Mouse (Mus musculus) liver, embryonic 14.5 days (tissue): ENCODE measurements at regions not wholly inside any gene's neighbourhood (a gene's known extent, or its start where the extent isn't known, plus 50 kb on each side); places are given as distances from the start of the nearest gene placed in this dataset.

Source experiments
- ATAC-seq: fragments of 200-750 bp; cut with Nextera tagmentation; 2 replicates; pipeline ENCODE4 v1.8.0; 2017; ENCODE audit warnings: moderate number of reproducible peaks, mild to moderate bottlenecking, moderate library complexity; ENCODE audit not compliant: insufficient read depth
- DNase-seq, 3 experiments: peaks; one replicate each; pipeline ENCODE4 v3.0.0-alpha.2; 2012 to 2013; ENCODE audit warnings: low read depth in 3 of 3, low spot score in 3 of 3
- H3K27ac ChIP-seq: fragments of 300-500 bp; sonication (generic); 2 replicates; pipeline ENCODE4 v1.5.1; 2014; ENCODE audit warnings: moderate library complexity, mild to moderate bottlenecking, control low read depth, inconsistent platforms
- H3K27me3 ChIP-seq: fragments of 300-500 bp; sonication (generic); 2 replicates; pipeline ENCODE4 v1.6.1; 2014; ENCODE audit warnings: mild to moderate bottlenecking, low read length, moderate library complexity; ENCODE audit not compliant: control insufficient read depth, insufficient read depth
- H3K36me3 ChIP-seq: fragments of 300-500 bp; sonication (generic); replicated peaks from 2 replicates; pipeline ENCODE4 v1.6.1; 2014; ENCODE audit warnings: low read depth; ENCODE audit not compliant: control insufficient read depth, insufficient read depth
- H3K4me1 ChIP-seq, 2 experiments: fragments of 200-500 bp in 1 of 2; fragments of 300-500 bp in 1 of 2; sonication (generic) in 1 of 2; replicated peaks; 2 replicates each; pipeline ENCODE4 v1.6.1; 2012 to 2014; ENCODE audit warnings: antibody characterized with exemption in 1 of 2, inconsistent platforms in 1 of 2, low read length in 1 of 2; ENCODE audit not compliant: control insufficient read depth in 2 of 2, insufficient read depth in 2 of 2
- H3K4me2 ChIP-seq: fragments of 300-500 bp; sonication (generic); 2 replicates; pipeline ENCODE4 v1.6.1; 2014; ENCODE audit warnings: low read depth, mild to moderate bottlenecking, control low read depth, moderate library complexity
- H3K4me3 ChIP-seq, 2 experiments: fragments of 200-500 bp in 1 of 2; fragments of 300-500 bp in 1 of 2; sonication (generic) in 1 of 2; 2 replicates each; pipeline ENCODE4 v1.5.1; 2012 to 2014; ENCODE audit warnings: low read depth in 2 of 2, low read length in 2 of 2, mild to moderate bottlenecking in 2 of 2, control low read depth in 1 of 2, inconsistent platforms in 1 of 2, moderate library complexity in 1 of 2; ENCODE audit not compliant: insufficient read depth in 1 of 2
- H3K9ac ChIP-seq: fragments of 300-500 bp; sonication (generic); replicated peaks from 2 replicates; pipeline ENCODE4 v1.6.1; 2014; ENCODE audit warnings: mild to moderate bottlenecking, control low read depth, moderate library complexity
- H3K9me3 ChIP-seq: fragments of 300-500 bp; sonication (generic); 2 replicates; pipeline ENCODE4 v1.6.1; 2016; ENCODE audit warnings: low read length, mixed read lengths; ENCODE audit not compliant: control insufficient read depth
- CTCF ChIP-seq: IDR thresholded peaks from 2 replicates; pipeline ENCODE4 v1.5.1; 2016; ENCODE audit warnings: antibody characterized with exemption, low read depth, control low read depth
- EP300 ChIP-seq: IDR thresholded peaks from 2 replicates; pipeline ENCODE4 v1.6.1; 2016; ENCODE audit warnings: antibody characterized with exemption, low read depth
- WGBS: fragments of 180-500 bp; shearing (Covaris S2); extraction: QIAGEN DNeasy Blood & Tissue Kit; methylation state at CpG from one replicate; pipeline ENCODE4 v1.1.7; 2014; ENCODE audit not compliant: insufficient replicate concordance; 5-methylcytosine and 5-hydroxymethylcytosine counted together

DNA sequence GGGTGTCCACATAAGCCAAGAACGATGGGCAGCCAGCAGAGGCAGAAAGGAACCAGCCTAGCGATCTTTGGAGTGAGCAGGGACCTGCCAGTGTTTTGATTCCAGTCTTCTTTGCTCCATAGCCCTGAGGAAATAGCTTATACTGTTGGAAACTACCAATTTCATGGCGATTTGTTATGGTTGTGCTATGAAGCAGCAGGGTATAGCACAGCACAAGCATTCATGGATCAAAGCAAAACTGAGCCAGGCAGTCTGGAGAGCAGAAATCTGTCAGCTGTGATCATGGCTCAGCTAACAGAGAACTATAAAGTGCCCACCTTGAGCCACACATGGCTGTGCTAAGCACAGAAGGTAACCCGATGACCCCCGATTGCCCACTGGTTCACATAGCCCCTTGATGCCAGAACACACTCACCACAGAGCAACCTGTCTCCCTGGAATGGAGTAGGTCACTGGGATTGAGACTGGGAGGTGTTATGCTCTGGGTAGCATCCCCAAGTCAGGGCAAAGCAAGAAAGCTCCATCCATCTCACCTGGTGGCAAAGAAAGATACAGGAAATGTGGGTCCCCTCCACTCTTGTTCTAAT, 158.9 kb upstream of the Adamts16 start:
- no peak for TF ChIP-seq CTCF
- TF ChIP-seq EP300, result no peak
- no peak overlapping the region for H3K4me3 ChIP-seq
- no peaks in the 10 kb centered on the region for H3K27me3 ChIP-seq
- no peak for DNase-seq
- no peak for ATAC-seq
- H3K4me2 ChIP-seq, result no peak overlapping the region
- H3K9ac ChIP-seq, result no peak overlapping the region
- 36% methylated on average over 5 of the region's 5 CpGs for WGBS
- no peaks in the 10 kb centered on the region for H3K36me3 ChIP-seq
- no peak overlapping the region for H3K27ac ChIP-seq
- peaks cover 0 to 6% of the 10 kb centered on the region in 2 experiments; a peak in 1 of 4 replicates for H3K4me1 ChIP-seq
- H3K9me3 ChIP-seq, result no peaks in the 10 kb centered on the region

GRCm38 (mm10) chr13:70993522-70993921, 151.9 kb upstream of the Adamts16 start:
- H3K9me3 ChIP-seq, result no peaks in the 10 kb centered on the region
- H3K4me3 ChIP-seq, result no peak overlapping the region
- no peak overlapping the region for H3K4me2 ChIP-seq
- H3K4me1 ChIP-seq, result no peaks in the 10 kb centered on the region
- no peaks in the 10 kb centered on the region for H3K27me3 ChIP-seq
- H3K27ac ChIP-seq, result no peak overlapping the region
- DNase-seq (no peak), ATAC-seq (no peak)
- H3K36me3 ChIP-seq, result no peaks in the 10 kb centered on the region
- H3K9ac ChIP-seq, result no peak overlapping the region
- WGBS, result 41% methylated on average over 1 of the region's 1 CpGs
- TF ChIP-seq CTCF, result no peak
- no peak for TF ChIP-seq EP300

GRCm38 (mm10) chr13:70989999-70990645, 148.5 kb upstream of the Adamts16 start:
- Histone ChIP-seq H3K9me3 (no peaks in the 10 kb centered on the region), H3K4me1 (no peaks in the 10 kb centered on the region), H3K27me3 (no peaks in the 10 kb centered on the region), H3K4me2 (no peak overlapping the region), H3K27ac (no peak overlapping the region), H3K4me3 (no peak overlapping the region), H3K36me3 (no peaks in the 10 kb centered on the region), H3K9ac (no peak overlapping the region)
- DNase-seq, result no peak
- WGBS, result 76% methylated on average over 10 of the region's 10 CpGs
- TF ChIP-seq EP300 (no peak), CTCF (no peak)
- ATAC-seq, result no peak

- no peak overlapping the region for H3K4me3 ChIP-seq
- no peaks in the 10 kb centered on the region for H3K36me3 ChIP-seq
- H3K27ac ChIP-seq, result no peak overlapping the region
- DNase-seq (no peak), ATAC-seq (no peak)
- no peak overlapping the region for H3K9ac ChIP-seq
- no peaks in the 10 kb centered on the region for H3K9me3 ChIP-seq
- no peak for TF ChIP-seq CTCF
- no peak for TF ChIP-seq EP300
- no peaks in the 10 kb centered on the region for H3K27me3 ChIP-seq
- 54% methylated on average over 1 of the region's 1 CpGs for WGBS
- H3K4me2 ChIP-seq, result no peak overlapping the region
- H3K4me1 ChIP-seq, result no peaks in the 10 kb centered on the region
Measured at GRCm38 (mm10) chr13:70979344-70979743, 137.7 kb upstream of the Adamts16 start.

GRCm38 (mm10) chr13:70978547-70979307, 137.1 kb upstream of the Adamts16 start:
- no peak for TF ChIP-seq EP300
- no peak for TF ChIP-seq CTCF
- H3K27ac ChIP-seq, result no peak overlapping the region
- ATAC-seq (no peak), DNase-seq (no peak)
- H3K4me2 ChIP-seq, result no peak overlapping the region
- no peaks in the 10 kb centered on the region for H3K27me3 ChIP-seq
- H3K9me3 ChIP-seq, result no peaks in the 10 kb centered on the region
- no peaks in the 10 kb centered on the region for H3K36me3 ChIP-seq
- 75% methylated on average over 5 of the region's 5 CpGs for WGBS
- H3K4me1 ChIP-seq, result no peaks in the 10 kb centered on the region
- H3K9ac ChIP-seq, result no peak overlapping the region
- H3K4me3 ChIP-seq, result no peak overlapping the region
